Mouse (Mus musculus) intestine, postnatal 0 days (tissue): ENCODE data around the gene E130308A19Rik. TPM values are rescaled to one million over a fixed set of nuclear protein-coding genes. Genes with fewer than 3 reads are reported as not detected.

Experiments used
- ATAC-seq: fragments of 200-750 bp; cut with Nextera tagmentation; 2 replicates; pipeline ENCODE4 v1.8.0; 2017; ENCODE audit warnings: mild to moderate bottlenecking, moderate TSS enrichment, moderate library complexity
- H3K27ac ChIP-seq: fragments of 300-500 bp; sonication (generic); 2 replicates; pipeline ENCODE4 v1.5.1; 2014; ENCODE audit warnings: mild to moderate bottlenecking, low read depth, low read length, moderate library complexity
- H3K27me3 ChIP-seq: fragments of 300-500 bp; sonication (generic); replicated peaks from 2 replicates; pipeline ENCODE4 v1.6.1; 2014; ENCODE audit warnings: low read length, mixed read lengths; ENCODE audit not compliant: control insufficient read depth, insufficient read depth
- H3K36me3 ChIP-seq: fragments of 300-500 bp; sonication (generic); 2 replicates; pipeline ENCODE4 v1.6.1; 2014; ENCODE audit warnings: mild to moderate bottlenecking, moderate library complexity; ENCODE audit not compliant: control insufficient read depth, insufficient read depth
- H3K4me1 ChIP-seq: fragments of 300-500 bp; sonication (generic); replicated peaks from 2 replicates; pipeline ENCODE4 v1.6.1; 2014; ENCODE audit warnings: antibody characterized with exemption, low read length, mixed read lengths; ENCODE audit not compliant: control insufficient read depth, insufficient read depth
- H3K4me2 ChIP-seq: fragments of 300-500 bp; sonication (generic); replicated peaks from 2 replicates; pipeline ENCODE4 v1.6.1; 2014; ENCODE audit warnings: low read depth, mild to moderate bottlenecking, moderate library complexity
- H3K4me3 ChIP-seq: fragments of 300-500 bp; sonication (generic); 2 replicates; pipeline ENCODE4 v1.5.1; 2014; ENCODE audit warnings: low read depth, low read length
- H3K9ac ChIP-seq: fragments of 300-500 bp; sonication (generic); 2 replicates; pipeline ENCODE4 v1.6.1; 2014; ENCODE audit warnings: mild to moderate bottlenecking, low read depth, low read length
- H3K9me3 ChIP-seq: fragments of 300-500 bp; sonication (generic); 2 replicates; pipeline ENCODE4 v1.6.1; 2016; ENCODE audit warnings: mixed run types; ENCODE audit not compliant: control insufficient read depth
- CTCF ChIP-seq: sonication (generic); IDR thresholded peaks from 2 replicates; pipeline ENCODE4 v1.5.1; 2016; ENCODE audit warnings: low read depth, mild to moderate bottlenecking, control low read depth, antibody characterized with exemption, moderate library complexity
- WGBS: fragments of 180-500 bp; shearing (Covaris S2); extraction: QIAGEN DNeasy Blood & Tissue Kit; methylation state at CpG from one replicate; pipeline ENCODE4 v1.1.7; 2014; 5-methylcytosine and 5-hydroxymethylcytosine counted together
- polyA plus RNA-seq: library from polyadenylated mRNA; unstranded; fragments of >200 nt; fragmentation: Nextera tagmentation; extraction: Ambion mirVana; gene quantifications from 2 replicates; pipeline ENCODE4 v1.2.1, GENCODE M21; 2015

Gene E130308A19Rik
- polyA plus RNA-seq, 1 experiment from 2014 or later = 6.6 TPM

GRCm38 (mm10) chr4:59725579-59725978, 99.6 kb downstream of the E130308A19Rik start:
- no peaks in the 10 kb centered on the region for H3K27me3 ChIP-seq

GRCm38 (mm10) chr4:59726501-59726900, 100.5 kb downstream of the E130308A19Rik start:
- H3K4me3 ChIP-seq = no peak overlapping the region
- H3K36me3 ChIP-seq = no peaks in the 10 kb centered on the region
- no peaks in the 10 kb centered on the region for H3K27me3 ChIP-seq
- WGBS = 92% methylated on average over 12 of the region's 12 CpGs
- H3K9ac ChIP-seq = no peak overlapping the region
- no peaks in the 10 kb centered on the region for H3K4me1 ChIP-seq
- ATAC-seq = no peak
- no peaks in the 10 kb centered on the region for H3K9me3 ChIP-seq
- no peak overlapping the region for H3K27ac ChIP-seq
- no peak for TF ChIP-seq CTCF
- no peak overlapping the region for H3K4me2 ChIP-seq

More at GRCm38 (mm10) chr4:59725579-59725978, 99.6 kb downstream of the E130308A19Rik start:
- Histone ChIP-seq H3K9ac (no peak overlapping the region), H3K4me1 (no peaks in the 10 kb centered on the region), H3K4me3 (no peak overlapping the region), H3K4me2 (no peak overlapping the region), H3K9me3 (no peaks in the 10 kb centered on the region), H3K36me3 (no peaks in the 10 kb centered on the region), H3K27ac (no peak overlapping the region)
- no peak for ATAC-seq
- TF ChIP-seq CTCF = no peak
- 61% methylated on average over 4 of the region's 4 CpGs for WGBS

- no peak for ATAC-seq
- H3K4me2 ChIP-seq = no peak overlapping the region
- no peak overlapping the region for H3K9ac ChIP-seq
- WGBS = 74% methylated on average over 5 of the region's 5 CpGs
- no peaks in the 10 kb centered on the region for H3K4me1 ChIP-seq
- H3K4me3 ChIP-seq = no peak overlapping the region
- no peaks in the 10 kb centered on the region for H3K36me3 ChIP-seq
- H3K27ac ChIP-seq = no peak overlapping the region
- H3K9me3 ChIP-seq = no peaks in the 10 kb centered on the region
- no peaks in the 10 kb centered on the region for H3K27me3 ChIP-seq
- TF ChIP-seq CTCF = no peak
Observed at GRCm38 (mm10) chr4:59727187-59727877, 101.3 kb downstream of the E130308A19Rik start.

- Histone ChIP-seq H3K4me3 (no peak overlapping the region), H3K9me3 (no peaks in the 10 kb centered on the region), H3K9ac (no peak overlapping the region), H3K27ac (no peak overlapping the region), H3K4me1 (no peaks in the 10 kb centered on the region), H3K27me3 (no peaks in the 10 kb centered on the region), H3K4me2 (no peak overlapping the region), H3K36me3 (no peaks in the 10 kb centered on the region)
- 82% methylated on average over 9 of the region's 9 CpGs for WGBS
- no peak for ATAC-seq
- no peak for TF ChIP-seq CTCF
Observed at GRCm38 (mm10) chr4:59727878-59728261, 101.9 kb downstream of the E130308A19Rik start.

GRCm38 (mm10) chr4:59728839-59729238, 102.8 kb downstream of the E130308A19Rik start:
- TF ChIP-seq CTCF = no peak
- H3K4me2 ChIP-seq = no peak overlapping the region
- no peaks in the 10 kb centered on the region for H3K27me3 ChIP-seq
- no peak overlapping the region for H3K9ac ChIP-seq
- no peak for ATAC-seq
- no peaks in the 10 kb centered on the region for H3K36me3 ChIP-seq
- no peaks in the 10 kb centered on the region for H3K4me1 ChIP-seq
- no peaks in the 10 kb centered on the region for H3K9me3 ChIP-seq
- 83% methylated on average over 2 of the region's 2 CpGs for WGBS
- no peak overlapping the region for H3K27ac ChIP-seq
- H3K4me3 ChIP-seq = no peak overlapping the region

- no peak for TF ChIP-seq CTCF
- no peak for ATAC-seq
- 87% methylated on average over 7 of the region's 7 CpGs for WGBS
Observed at GRCm38 (mm10) chr4:59731544-59731943, 105.5 kb downstream of the E130308A19Rik start.

More at GRCm38 (mm10) chr4:59731544-59731943, 105.5 kb downstream of the E130308A19Rik start:
- Histone ChIP-seq H3K27me3 (no peaks in the 10 kb centered on the region), H3K4me1 (no peaks in the 10 kb centered on the region), H3K9ac (no peak overlapping the region), H3K36me3 (no peaks in the 10 kb centered on the region), H3K9me3 (no peaks in the 10 kb centered on the region), H3K27ac (no peak overlapping the region), H3K4me3 (no peak overlapping the region), H3K4me2 (no peak overlapping the region)
